Mouse (Mus musculus) kidney, adult 2 months (tissue): ENCODE results near the gene Zfp84.

Experiments
- CTCF ChIP-seq: fragments of 200-500 bp; conservative IDR thresholded peaks from 2 replicates; pipeline ENCODE4 v1.5.1; 2011; ENCODE audit warnings: low read depth, mild to moderate bottlenecking, control low read depth, low read length, moderate library complexity, mixed read lengths; ENCODE audit not compliant: insufficient read depth, insufficient read length
- POLR2A ChIP-seq: fragments of 200-500 bp; IDR thresholded peaks from one replicate; pipeline ENCODE4 v1.6.1; 2011; ENCODE audit warnings: low read depth, low read length, control low read depth

GRCm38 (mm10) chr7:29777372-29777771 is 9.0 kb downstream of the Zfp84 start:
- TF ChIP-seq CTCF: no peak
- no peak for TF ChIP-seq POLR2A
